Mouse (Mus musculus): Measurements from ENCODE around the gene Gimap1. TPM values are rescaled to one million over a fixed set of nuclear protein-coding genes. Genes with fewer than 3 reads are reported as not detected.

Gene Gimap1
- not detected in 2 replicates for polyA plus RNA-seq (2012)

DNA sequence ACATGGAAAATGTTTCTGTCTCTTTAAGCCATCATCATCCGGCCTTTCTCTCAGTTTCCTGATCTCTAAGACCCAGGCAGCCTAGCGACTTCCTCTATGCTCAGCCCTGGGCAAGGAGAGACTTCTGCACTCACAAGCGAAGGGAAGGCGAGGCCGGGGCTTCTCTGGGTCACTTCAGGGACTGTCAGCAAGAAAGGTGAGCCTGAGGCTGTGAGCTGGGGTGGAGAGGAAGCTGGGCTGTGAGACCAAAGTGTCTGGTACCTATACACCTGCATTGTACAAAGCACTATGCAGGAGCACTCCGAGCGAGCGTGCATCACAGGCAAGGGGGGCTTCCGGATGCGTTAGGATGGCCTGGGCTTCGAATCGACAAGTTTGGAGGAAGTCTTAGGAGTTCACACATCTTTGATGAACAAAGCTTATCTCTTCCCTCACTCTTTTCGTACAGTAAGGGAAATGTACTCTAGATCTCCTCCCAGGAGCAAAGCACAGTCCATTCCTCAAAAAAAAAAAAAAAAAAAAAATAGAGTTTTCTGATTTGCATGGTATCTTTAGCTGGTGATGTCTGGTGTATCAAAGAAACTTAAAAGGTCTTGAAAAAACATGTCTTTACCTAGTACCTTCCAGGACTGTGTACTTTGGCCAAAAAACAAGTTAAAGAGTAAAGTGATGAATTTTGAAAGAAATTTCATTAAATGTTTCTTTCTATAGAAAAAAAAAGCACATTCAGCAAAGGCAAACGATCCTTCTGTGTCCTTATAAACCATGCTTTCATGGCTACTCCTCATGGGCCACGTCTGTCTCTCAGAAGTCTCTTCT, at the start of gene Gimap1:
TSS of gene Gimap1 (plus strand) at position 94 of the 819 bp plus-strand sequence.
- TF ChIP-seq GATA1 (IDR thresholded peaks at IDR 0.05; ENCODE audit: low read length): no peak

DNA sequence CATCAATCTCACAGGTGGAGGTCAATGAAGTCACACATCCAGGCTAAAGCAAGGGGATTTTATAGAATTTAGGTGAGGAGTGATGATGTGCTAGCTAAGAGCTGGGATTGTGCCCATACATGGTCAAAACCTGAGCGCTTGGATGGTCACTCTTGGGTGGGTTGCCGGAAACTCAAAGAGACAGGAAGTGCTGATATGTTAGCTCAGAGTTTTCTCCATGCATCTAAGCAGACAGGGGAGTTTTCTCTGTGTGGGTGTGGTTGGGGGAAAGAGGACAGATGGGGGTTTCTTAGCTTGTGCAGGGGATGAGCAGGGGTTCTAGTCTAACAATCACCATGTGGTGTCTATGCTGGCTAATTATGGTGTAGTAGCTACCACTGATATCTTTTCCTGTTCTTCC, 49.5 kb upstream of the Gimap1 start:
- no peak for TF ChIP-seq GATA1 (IDR thresholded peaks at IDR 0.05; ENCODE audit: low read length)

DNA sequence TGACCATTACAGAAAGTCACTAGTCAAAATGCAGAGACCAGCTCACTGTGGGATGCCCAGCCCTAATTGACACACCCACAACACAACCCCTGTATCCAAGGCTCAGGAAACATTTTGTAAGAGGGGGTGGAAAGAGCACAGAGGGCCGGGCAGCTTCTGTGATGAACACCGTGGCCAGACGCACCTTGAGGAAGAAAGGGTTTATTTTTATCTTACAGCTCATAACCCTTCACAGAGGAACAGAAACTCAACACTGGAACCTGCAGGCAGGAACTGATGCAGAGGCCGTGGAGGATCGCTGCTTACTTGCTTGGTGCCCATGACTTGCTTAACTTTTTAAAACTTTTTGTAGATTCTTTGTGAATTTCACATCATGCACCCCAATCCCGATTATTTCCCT, 45.9 kb upstream of the Gimap1 start:
- TF ChIP-seq GATA1 (IDR thresholded peaks at IDR 0.05; ENCODE audit: low read length): no peak

DNA sequence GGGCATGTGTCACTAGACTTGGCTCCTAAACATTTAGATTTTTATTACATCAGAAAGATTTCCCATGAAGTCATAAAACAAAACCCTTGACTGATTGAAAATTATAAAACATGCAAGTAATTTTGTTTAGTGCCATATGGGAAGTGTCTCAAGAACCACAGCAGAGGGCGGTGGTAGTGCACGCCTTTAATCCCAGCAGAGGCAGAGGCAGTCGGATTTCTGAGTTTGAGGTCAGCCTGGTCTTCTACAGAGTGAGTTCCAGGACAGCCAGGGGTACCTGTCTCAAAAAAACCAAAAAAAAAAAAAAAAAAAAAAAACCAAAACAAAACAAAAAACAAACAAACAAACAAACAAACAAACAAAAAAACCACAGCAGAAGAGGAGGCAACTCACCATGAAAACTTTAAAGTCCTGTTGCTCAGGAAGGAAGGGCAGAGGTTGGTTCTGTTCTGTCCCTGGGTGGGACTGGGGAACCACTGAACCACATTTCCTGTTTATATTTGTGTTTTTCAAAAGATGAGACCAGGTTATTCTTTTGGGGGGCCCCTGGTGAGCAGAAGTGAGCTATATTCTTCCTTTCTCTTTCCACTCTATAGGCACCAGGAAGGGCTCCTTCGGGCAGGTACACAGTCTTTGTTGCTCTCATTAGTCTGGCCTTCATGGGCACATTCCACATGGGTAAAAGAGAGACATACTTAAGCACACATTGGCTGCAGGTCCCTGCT, 41.9 kb upstream of the Gimap1 start:
- TF ChIP-seq GATA1 (IDR thresholded peaks at IDR 0.05; ENCODE audit: low read length): no peak

DNA sequence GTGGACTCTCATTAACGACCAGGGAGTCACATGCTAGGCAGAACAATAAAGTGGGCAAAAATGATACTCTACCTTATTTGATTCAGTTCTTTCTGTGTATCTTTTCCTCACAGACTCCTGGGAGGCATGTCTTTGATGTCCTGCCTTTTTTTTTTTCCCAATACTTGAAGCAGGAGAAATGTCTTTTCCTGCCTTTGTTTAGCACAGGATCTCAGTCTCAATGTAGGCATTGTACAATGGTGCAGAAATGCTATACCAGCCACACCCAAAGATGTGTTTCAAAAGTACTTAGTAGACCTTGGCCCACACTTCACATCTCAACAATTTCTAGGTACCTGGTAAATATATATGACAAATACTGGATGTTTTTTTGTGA, 41.3 kb upstream of the Gimap1 start:
- no peak for TF ChIP-seq GATA1 (IDR thresholded peaks at IDR 0.05; ENCODE audit: low read length)

DNA sequence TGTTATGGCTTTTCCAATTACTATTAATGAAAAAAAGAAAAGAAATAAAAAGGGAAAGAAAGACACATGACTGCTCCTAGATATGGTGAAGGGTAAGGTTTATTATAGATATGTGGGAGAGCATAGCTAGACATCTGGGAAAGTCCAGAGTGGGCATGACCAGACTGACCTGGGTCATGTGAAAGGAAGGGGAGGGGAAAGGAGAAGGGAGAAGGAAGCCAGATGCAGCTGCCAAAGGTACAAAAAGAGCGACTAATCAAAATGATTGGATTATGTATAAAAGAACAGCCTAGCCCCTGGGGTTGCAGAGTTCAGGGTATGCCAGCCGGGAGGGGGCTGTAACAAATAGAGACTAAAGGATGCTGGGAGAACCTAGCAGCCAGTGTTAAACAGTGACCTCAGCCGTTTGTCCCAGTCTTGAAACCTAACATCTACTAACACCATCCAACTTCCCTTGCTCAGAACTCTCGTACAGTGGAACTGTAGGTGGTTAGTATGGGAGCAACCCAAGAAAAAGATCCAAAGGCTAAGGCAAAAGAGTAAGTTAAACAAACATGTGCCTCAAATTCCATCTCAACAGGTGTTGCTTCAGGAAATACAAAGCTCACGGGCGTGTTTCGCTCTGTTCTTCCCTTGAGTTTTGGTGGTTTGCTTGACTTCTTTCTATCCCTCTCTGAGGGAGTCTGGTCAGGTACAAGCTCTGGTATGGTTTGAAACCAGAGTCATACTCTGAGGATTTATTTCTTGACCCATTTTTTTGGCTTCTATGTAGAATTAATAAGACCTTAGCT, 40.6 kb upstream of the Gimap1 start:
- no peak for TF ChIP-seq GATA1 (IDR thresholded peaks at IDR 0.05; ENCODE audit: low read length)

DNA sequence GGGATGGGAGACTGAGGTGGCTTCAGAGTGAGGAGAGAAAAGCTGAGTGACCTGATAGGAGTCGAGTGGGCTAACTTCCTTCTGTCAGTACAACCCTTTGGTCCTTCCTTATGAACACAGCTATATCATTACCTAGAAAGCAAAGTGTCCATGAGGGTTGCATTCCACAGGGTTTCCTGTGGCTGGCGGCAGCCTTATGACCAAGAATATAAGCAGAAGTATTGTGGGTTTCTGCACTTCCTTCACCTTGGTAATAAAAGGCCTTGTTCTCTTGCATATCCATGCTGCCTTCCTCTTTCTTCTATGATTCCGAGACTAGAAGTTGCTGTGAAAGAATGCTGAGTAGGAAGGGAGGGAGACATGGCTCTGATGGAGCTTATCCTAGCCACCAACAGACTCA, 40.0 kb upstream of the Gimap1 start:
- TF ChIP-seq GATA1 (IDR thresholded peaks at IDR 0.05; ENCODE audit: low read length): no peak

DNA sequence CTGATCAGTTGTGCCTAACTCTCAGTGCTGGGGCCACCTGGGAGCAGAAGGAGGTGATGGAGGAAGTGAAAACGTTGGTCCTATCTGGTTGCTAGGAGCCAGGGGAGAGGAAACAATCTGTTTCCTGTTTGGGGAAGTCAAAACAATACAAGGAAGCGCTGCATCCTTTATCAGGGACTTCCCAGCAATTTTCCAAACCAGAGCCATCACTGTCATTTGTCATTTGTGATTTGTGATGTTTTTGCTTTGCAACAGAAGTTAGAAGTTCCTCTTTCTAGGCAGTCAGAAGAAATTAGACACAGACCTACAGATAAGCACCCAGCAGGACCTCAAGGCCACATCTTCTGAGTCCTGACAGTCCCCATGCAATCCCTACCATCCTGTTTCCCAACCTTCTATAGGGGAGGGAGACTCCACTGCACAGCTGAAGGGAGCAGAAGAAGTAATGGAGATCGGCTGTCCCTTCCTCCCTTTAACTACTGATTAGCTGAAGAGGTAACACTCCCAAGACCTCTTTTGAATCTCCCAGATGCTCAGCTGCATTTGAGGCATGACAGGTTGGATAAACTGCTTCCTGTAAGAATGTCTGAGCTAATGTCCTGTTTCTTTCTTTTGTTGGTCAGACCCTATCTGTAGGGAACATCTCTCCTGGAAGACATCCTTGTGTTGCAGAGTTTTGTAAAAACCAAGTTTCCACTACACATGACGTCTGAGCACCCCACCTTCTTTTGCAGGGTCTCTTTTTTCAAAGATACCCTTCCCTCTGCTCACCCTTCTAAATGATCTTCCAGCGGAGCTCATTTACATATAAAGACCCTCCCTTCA, 38.4 kb upstream of the Gimap1 start:
- TF ChIP-seq GATA1 (IDR thresholded peaks at IDR 0.05; ENCODE audit: low read length): no peak

DNA sequence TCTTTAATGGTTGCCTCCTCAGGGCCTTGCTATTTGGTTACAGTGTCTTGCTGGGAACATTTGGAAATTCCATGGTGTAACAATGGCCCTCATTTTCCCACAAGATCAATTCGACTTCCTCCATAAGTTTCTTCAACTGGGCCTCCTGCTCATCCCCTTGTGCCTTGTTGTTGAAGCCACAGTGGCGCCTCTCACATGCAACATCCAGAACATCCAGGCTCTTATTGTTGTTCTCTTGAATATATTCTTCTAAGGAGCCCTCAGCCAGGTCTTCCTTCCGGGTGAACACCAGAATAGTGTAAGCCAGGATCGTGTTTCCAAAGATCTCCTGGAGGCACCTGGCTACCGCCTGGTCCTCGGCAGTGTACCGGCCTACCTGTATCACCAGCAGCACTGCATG, 36.7 kb upstream of the Gimap1 start:
- TF ChIP-seq GATA1 (IDR thresholded peaks at IDR 0.05; ENCODE audit: low read length): no peak

DNA sequence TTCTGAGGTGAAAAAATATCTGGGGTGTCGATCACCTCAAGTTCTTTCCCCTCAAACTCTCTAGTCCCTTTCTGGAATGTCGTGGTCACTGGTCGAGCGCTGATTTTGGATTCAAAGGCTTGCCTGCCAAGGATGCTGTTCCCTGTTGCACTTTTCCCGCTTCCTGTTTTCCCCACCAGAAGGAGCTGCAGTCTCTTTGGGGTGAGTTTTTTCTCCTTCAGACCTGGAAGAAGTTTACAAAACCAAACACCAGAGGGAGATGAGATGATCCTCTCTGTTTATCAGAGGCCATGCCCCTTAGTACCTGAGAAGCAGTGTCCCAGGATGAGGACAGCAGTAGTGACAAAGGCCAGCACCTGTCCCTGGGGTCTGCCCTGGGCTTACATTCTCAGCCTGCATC, 36.3 kb upstream of the Gimap1 start:
- no peak for TF ChIP-seq GATA1 (IDR thresholded peaks at IDR 0.05; ENCODE audit: low read length)

DNA sequence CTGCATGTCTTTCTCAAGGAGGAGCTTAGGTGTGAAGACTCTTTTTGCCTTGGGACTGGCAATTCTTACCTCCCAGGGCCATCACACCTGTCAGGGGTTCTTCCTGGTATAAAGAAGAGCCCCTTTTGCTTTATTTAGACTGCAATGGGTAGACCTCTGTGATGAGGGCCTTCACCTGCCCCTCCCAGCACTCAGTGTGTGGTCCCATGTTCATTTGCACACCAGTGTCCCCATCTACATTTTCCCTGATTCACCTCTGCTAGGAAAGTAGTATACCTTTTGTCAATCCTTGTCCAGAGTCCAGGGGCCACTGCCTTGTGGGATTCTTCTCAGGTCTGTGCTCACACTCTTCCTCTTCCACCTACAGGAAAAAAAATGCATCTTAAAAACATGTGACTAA, 34.7 kb upstream of the Gimap1 start:
- TF ChIP-seq GATA1 (IDR thresholded peaks at IDR 0.05; ENCODE audit: low read length): no peak

DNA sequence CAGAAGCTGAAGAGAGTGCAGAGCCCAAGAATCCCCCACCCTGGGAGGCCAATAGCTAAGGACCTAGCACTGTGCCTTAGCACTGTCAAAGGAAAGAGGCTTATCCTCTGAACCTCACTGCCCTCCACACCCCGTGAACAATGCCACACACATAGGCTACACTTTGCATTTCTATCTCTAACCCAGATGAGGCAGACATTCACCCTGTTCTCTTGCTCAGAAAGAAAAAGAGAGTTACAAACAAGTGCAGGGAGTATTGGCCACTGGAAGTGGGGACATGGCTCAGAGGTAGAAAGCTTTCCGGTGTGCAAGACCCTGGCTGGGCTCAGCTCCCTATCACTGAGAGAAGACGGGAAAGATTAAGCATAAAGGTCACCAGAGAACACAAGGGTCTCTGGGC, 32.7 kb upstream of the Gimap1 start:
- no peak for TF ChIP-seq GATA1 (IDR thresholded peaks at IDR 0.05; ENCODE audit: low read length)

DNA sequence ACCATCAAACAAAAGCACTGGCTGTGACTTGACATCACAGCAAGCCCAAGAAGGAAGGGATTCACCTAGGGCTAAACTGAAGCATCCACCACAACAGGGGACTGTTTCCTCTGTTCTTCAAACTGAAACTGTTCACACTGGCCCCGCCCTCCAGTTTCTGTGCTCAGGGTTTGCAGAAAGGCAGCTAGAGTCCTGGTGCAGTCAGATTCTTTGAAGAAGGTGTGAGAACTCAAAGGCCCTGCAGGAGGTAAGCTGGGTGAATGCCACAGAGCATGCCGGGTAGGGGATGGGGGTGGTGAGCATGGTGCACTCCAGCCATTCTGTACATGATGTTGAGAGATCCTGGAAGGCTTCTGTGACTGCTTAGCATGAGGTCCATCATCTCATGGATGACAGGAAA, 20.4 kb upstream of the Gimap1 start, which contains the start of the genes Gm28053 and Gimap7:
TSS of gene Gm28053 (plus strand) at position 153 of the 400 bp plus-strand sequence.
TSS of gene Gimap7 (plus strand) at position 167 of the 400 bp plus-strand sequence.
- TF ChIP-seq GATA1 (IDR thresholded peaks at IDR 0.05; ENCODE audit: low read length): no peak

DNA sequence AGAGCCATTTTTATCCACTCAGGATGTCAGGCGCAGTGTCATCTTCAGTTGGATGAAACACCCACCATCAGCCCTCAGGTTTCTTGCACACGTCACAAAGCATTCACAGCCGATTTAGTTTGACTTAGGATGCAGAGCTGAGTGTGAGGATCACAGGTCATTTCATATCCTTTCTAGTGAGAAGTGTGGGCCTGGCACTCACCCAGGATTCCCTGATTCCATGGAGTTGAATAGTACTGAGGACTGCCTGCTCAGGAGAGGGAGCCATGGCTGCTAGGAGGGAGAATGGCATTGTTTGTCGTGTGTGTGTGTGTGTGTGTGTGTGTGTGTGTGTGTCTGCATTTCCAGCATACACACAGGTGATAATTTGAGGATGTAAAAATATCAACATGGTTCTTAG, 18.5 kb upstream of the Gimap1 start:
- TF ChIP-seq GATA1 (IDR thresholded peaks at IDR 0.05; ENCODE audit: low read length): no peak

DNA sequence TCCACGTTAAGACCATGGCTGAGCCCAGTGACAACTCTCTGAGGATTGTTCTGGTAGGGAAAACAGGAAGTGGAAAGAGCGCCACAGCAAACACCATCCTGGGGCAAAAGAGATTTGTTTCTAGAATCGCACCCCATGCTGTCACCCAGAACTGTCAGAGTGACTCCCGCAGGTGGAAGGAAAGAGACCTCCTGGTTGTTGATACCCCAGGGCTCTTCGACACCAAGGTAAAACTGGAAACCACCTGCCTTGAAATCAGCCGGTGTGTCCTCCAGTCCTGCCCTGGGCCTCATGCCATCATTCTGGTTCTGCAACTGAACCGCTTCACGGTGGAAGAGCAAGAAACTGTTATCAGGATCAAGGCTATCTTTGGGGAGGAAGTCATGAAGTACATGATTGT, 15.4 kb upstream of the Gimap1 start:
- TF ChIP-seq GATA1 (IDR thresholded peaks at IDR 0.05; ENCODE audit: low read length): no peak

All from G1E-ER4 (cell line).